Comparison of ENCODE assay signal across 8 mouse cellular contexts in genomic region chr11:31368965-31369647, GRCm38 (mm10). TPM values are rescaled to one million over a fixed set of nuclear protein-coding genes. Genes with fewer than 3 reads are reported as not detected.
DNase-seq lines count a peak whose midpoint lies in the region; ATAC-seq and TF ChIP-seq lines count a peak whose summit lies in the region.

No protein-coding gene starts in this region.

- no peaks in the 10 kb centered on the region for H3K36me3 ChIP-seq in embryonic facial prominence, embryonic 10.5 days (replicated peaks)
- no peaks in the 10 kb centered on the region for H3K36me3 ChIP-seq in intestine, embryonic 16.5 days (ENCODE audit: control insufficient read depth, insufficient read depth, low read length)
- H3K36me3 ChIP-seq in liver, adult 2 months (ENCODE audit: control insufficient read depth, insufficient read depth, low read length) = no peaks in the 10 kb centered on the region
- H3K36me3 ChIP-seq in midbrain, embryonic 16.5 days (ENCODE audit: control insufficient read depth, insufficient read depth, low read length) = no peaks in the 10 kb centered on the region

- peak overlapping the region; percentile 77 for H3K9ac ChIP-seq in intestine, embryonic 16.5 days (ENCODE audit: low read depth, low read length)
- H3K9ac ChIP-seq in liver, adult 2 months (ENCODE audit: low read depth, low read length) = peak overlapping the region; percentile 46; the same call in 1 of the 2 replicates
- peak overlapping the region; percentile 73 for H3K9ac ChIP-seq in midbrain, embryonic 16.5 days (ENCODE audit: low read depth, low read length)

- H3K4me3 ChIP-seq in embryonic facial prominence, embryonic 10.5 days = peak overlapping the region; percentile 73
- H3K4me3 ChIP-seq in intestine, embryonic 16.5 days (ENCODE audit: low read length) = peak overlapping the region; percentile 63
- peak overlapping the region; percentile 43 for H3K4me3 ChIP-seq in liver, adult 2 months (ENCODE audit: insufficient read depth, low read depth, low read length)
- peak overlapping the region; percentile 73 for H3K4me3 ChIP-seq in midbrain, embryonic 16.5 days (ENCODE audit: low read depth, low read length)

- TF ChIP-seq CTCF in liver, adult 2 months (IDR thresholded peaks at IDR 0.05; ENCODE audit: low read depth, low read length) = no peak

- TF ChIP-seq POLR2A in liver, adult 2 months (IDR thresholded peaks at IDR 0.05; ENCODE audit: extremely low read depth, insufficient read depth, low read length) = no peak

- H3K9me3 ChIP-seq in embryonic facial prominence, embryonic 10.5 days = no peaks in the 10 kb centered on the region
- H3K9me3 ChIP-seq in intestine, embryonic 16.5 days (ENCODE audit: control insufficient read depth, low read length) = no peaks in the 10 kb centered on the region
- no peaks in the 10 kb centered on the region for H3K9me3 ChIP-seq in midbrain, embryonic 16.5 days (replicated peaks; ENCODE audit: control insufficient read depth, low read length, poor library complexity, severe bottlenecking)

- H3K27ac ChIP-seq in embryonic facial prominence, embryonic 10.5 days (replicated peaks) = peak overlapping the region; percentile 80
- peak overlapping the region; percentile 65 for H3K27ac ChIP-seq in intestine, embryonic 16.5 days (ENCODE audit: low read length)
- no peak overlapping the region for H3K27ac ChIP-seq in liver, adult 2 months (replicated peaks; ENCODE audit: insufficient read depth, low read depth, low read length)
- peak overlapping the region; percentile 38; the same call in 1 of the 2 replicates for H3K27ac ChIP-seq in midbrain, embryonic 16.5 days (ENCODE audit: low read length)

- ATAC-seq in intestine, embryonic 16.5 days = peak; percentile 56
- peak; percentile 78 for ATAC-seq in midbrain, embryonic 16.5 days

- DNase-seq in cerebellum, postnatal 14 days = peak; percentile 38 to 42
- DNase-seq in cerebellum, adult 11-12 months = no peak
- DNase-seq in embryonic facial prominence, embryonic 10.5 days (ENCODE audit: low spot score) = peak; percentile 75
- peak; percentile 94 for DNase-seq in heart, adult 11 months
- no peak for DNase-seq in liver, adult 2 months (ENCODE audit: extremely low read depth, low read depth, low spot score)
- DNase-seq in testis, postnatal 14 days (ENCODE audit: low spot score) = peak; percentile 40

- peaks cover 73% of the 10 kb centered on the region for H3K27me3 ChIP-seq in embryonic facial prominence, embryonic 10.5 days (replicated peaks; ENCODE audit: low read depth, poor library complexity, severe bottlenecking)
- H3K27me3 ChIP-seq in intestine, embryonic 16.5 days (replicated peaks; ENCODE audit: control insufficient read depth, insufficient read depth, low read length) = no peaks in the 10 kb centered on the region
- peaks cover 23% of the 10 kb centered on the region; the same call in 1 of the 2 replicates for H3K27me3 ChIP-seq in liver, adult 2 months (ENCODE audit: control insufficient read depth, insufficient read depth, low read length)
- H3K27me3 ChIP-seq in midbrain, embryonic 16.5 days (ENCODE audit: control insufficient read depth, insufficient read depth, low read depth, low read length) = peaks cover 20% of the 10 kb centered on the region

- peak overlapping the region; percentile 84 for H3K4me2 ChIP-seq in intestine, embryonic 16.5 days (ENCODE audit: low read depth, low read length)
- H3K4me2 ChIP-seq in midbrain, embryonic 16.5 days (ENCODE audit: low read length) = peak overlapping the region; percentile 100

- H3K79me2 ChIP-seq in liver, adult 2 months (ENCODE audit: control insufficient read depth, insufficient read depth, low read length) = no peaks in the 10 kb centered on the region

- peaks cover 35% of the 10 kb centered on the region for H3K4me1 ChIP-seq in embryonic facial prominence, embryonic 10.5 days
- H3K4me1 ChIP-seq in intestine, embryonic 16.5 days (ENCODE audit: control insufficient read depth, insufficient read depth, low read length) = peaks cover 11% of the 10 kb centered on the region
- no peaks in the 10 kb centered on the region; the same call in 1 of the 2 replicates for H3K4me1 ChIP-seq in liver, adult 2 months (ENCODE audit: control insufficient read depth, insufficient read depth, low read length)
- peaks cover 16% of the 10 kb centered on the region for H3K4me1 ChIP-seq in midbrain, embryonic 16.5 days (ENCODE audit: control insufficient read depth, insufficient read depth, low read length)

- WGBS in embryonic facial prominence, embryonic 10.5 days = under 1% methylated on average over 50 of the region's 50 CpGs
- under 1% methylated on average over 50 of the region's 50 CpGs for WGBS in intestine, embryonic 16.5 days
- under 1% methylated on average over 50 of the region's 50 CpGs for WGBS in liver, adult 2 months
- under 1% methylated on average over 49 of the region's 50 CpGs for WGBS in midbrain, embryonic 16.5 days

RNA-seq across cellular contexts. Expression of gene Stc2, which starts 0.8 kb away (rescaled TPM):
- polyA plus RNA-seq in embryonic facial prominence, embryonic 10.5 days (2016; fragmentation: Nextera tagmentation; extraction: Ambion mirVana) = 1.5 and 2.1 TPM in 2 replicates
- polyA plus RNA-seq in intestine, embryonic 16.5 days (2015; fragmentation: Nextera tagmentation; extraction: Ambion mirVana) = 9.4 and 9.7 TPM in 2 replicates
- 0.18 and 0.20 TPM in 2 replicates for total RNA-seq in liver, adult 2 months (2014; rRNA removed)
- polyA plus RNA-seq in liver, adult 2 months (2012; rRNA removed) = 0.05 and 0.10 TPM in 2 replicates
- polyA plus RNA-seq in midbrain, embryonic 16.5 days (2015; fragmentation: Nextera tagmentation; extraction: Ambion mirVana) = 1.1 and 1.4 TPM in 2 replicates

Comparison
In these comparisons a context has a peak if more than half of its experiments do, and no peak if none do; other contexts are left out.
1. DNase-seq: peak in cerebellum, postnatal 14 days (2 of 2), embryonic facial prominence, embryonic 10.5 days (single experiment), heart, adult 11 months (single experiment) and testis, postnatal 14 days (single experiment); none in cerebellum, adult 11-12 months (single experiment) and liver, adult 2 months (single experiment).
2. Peak in every context shown above with its lines, with median percentiles within 50 percentile points of each other: H3K4me3 ChIP-seq and H3K9ac ChIP-seq.